Mouse (Mus musculus): ENCODE results near the gene Fam49a. TPM values are rescaled to one million over a fixed set of nuclear protein-coding genes. Genes with fewer than 3 reads are reported as not detected.

The Fam49a gene
- polyA plus RNA-seq (2017; shearing (Covaris generic)) = 44.8 TPM

DNA sequence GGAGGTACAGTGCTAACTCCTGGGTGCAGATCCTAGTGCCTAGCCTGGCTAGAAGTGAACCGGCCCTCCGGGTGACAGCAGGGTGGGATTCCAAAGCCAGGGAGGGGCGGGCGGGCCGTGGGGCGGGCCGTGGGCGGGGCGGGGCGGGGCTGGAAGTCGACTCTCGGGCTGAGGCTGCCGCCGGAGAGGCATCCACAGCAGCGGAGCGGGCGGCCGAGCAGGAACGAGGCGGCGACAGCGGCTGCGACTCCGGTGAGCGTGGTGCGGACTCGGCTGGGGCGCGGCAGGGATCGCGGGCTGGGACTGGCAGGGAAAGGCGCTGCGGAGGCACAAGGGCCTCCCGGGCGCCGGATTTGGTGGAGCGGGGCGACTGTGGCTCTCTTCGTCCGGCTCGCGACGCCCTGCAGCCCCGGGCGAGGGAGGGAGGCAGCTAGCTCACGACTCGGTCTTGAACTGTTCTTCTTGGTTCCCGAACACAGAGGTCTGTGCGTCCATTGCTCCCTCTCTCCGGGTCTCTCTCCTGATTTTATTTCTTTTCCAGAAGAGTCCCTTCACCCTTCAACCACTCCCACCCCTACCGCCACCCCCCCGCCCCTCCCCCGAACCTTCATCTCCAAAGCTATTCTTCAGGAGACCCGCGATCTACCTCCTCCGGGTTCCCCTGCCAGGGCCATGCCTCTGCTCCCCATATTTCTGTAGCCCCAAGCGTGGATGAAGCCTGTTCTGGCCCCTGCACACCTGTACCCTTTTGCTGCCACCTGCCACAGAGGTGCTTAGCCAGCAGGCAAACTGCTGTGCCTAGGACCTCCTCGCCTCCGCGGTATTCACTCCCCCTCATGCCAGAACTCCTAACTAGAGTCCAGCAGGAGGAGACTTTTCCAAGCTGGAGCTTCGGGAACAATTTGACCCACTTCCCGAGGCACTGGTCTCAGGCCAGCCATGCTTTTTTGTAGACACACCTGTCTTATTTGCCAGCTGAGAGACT is at the start of gene Fam49a:
TSS of gene Fam49a (plus strand) at position 153 of the 985 bp plus-strand sequence.

